Mouse (Mus musculus) ES-Bruce4 (cell line): ENCODE measurements around the gene Otud7a. TPM values are rescaled to one million over a fixed set of nuclear protein-coding genes. Genes with fewer than 3 reads are reported as not detected.

ENCODE experiments used
- H3K27ac ChIP-seq: 2 replicates; pipeline ENCODE4 v1.5.1; 2012; ENCODE audit warnings: low read length, inconsistent platforms; ENCODE audit not compliant: insufficient read depth
- H3K27me3 ChIP-seq: 2 replicates; pipeline ENCODE4 v1.6.1; 2012; ENCODE audit warnings: mild to moderate bottlenecking, low read length, inconsistent platforms; ENCODE audit not compliant: control insufficient read depth, poor library complexity, insufficient read depth, severe bottlenecking
- H3K36me3 ChIP-seq: 2 replicates; pipeline ENCODE4 v1.6.1; 2012; ENCODE audit warnings: inconsistent platforms, mild to moderate bottlenecking, low read length, moderate library complexity; ENCODE audit not compliant: control insufficient read depth, poor library complexity, insufficient read depth, severe bottlenecking
- H3K4me1 ChIP-seq: one replicate; pipeline ENCODE4 v1.8.1; 2011; ENCODE audit warnings: low read length; ENCODE audit not compliant: control insufficient read depth, insufficient read depth
- H3K4me3 ChIP-seq: 2 replicates; pipeline ENCODE4 v1.5.1; 2011; ENCODE audit warnings: low read depth, mild to moderate bottlenecking, low read length
- H3K9ac ChIP-seq: 2 replicates; pipeline ENCODE4 v1.6.1; 2012; ENCODE audit warnings: low read depth, mild to moderate bottlenecking, inconsistent platforms; ENCODE audit not compliant: poor library complexity, severe bottlenecking
- H3K9me3 ChIP-seq: replicated peaks from 2 replicates; pipeline ENCODE4 v1.6.1; 2012; ENCODE audit warnings: mild to moderate bottlenecking, low read length, inconsistent platforms; ENCODE audit not compliant: control insufficient read depth, poor library complexity, insufficient read depth, severe bottlenecking
- CTCF ChIP-seq: IDR thresholded peaks from one replicate; pipeline ENCODE4 v1.8.1; 2011; ENCODE audit warnings: low read depth, low read length
- EP300 ChIP-seq: IDR thresholded peaks from 2 replicates; pipeline ENCODE4 v1.6.1; 2011; ENCODE audit warnings: low read depth, low read length; ENCODE audit not compliant: insufficient read depth
- POLR2A ChIP-seq: IDR thresholded peaks from one replicate; pipeline ENCODE4 v1.8.1; 2011; ENCODE audit warnings: low read length; ENCODE audit not compliant: insufficient read depth
- polyA plus RNA-seq: library from polyadenylated mRNA; stranded (reverse); fragments of >200 nt; gene quantifications from 2 replicates; pipeline ENCODE4 v1.2.4, GENCODE M21; 2011; ENCODE audit warnings: low read depth; ENCODE audit not compliant: missing spikeins, insufficient read depth, insufficient read length

Otud7a gene
- 1.0 and 1.9 TPM in 2 replicates for polyA plus RNA-seq

GRCm38 (mm10) chr7:63444484-63445345, at the start of gene Otud7a:
TSS of gene Otud7a (plus strand) at chr7:63444751.
- Histone ChIP-seq H3K9me3 (no peaks in the 10 kb centered on the region), H3K36me3 (no peaks in the 10 kb centered on the region), H3K4me3 (peak within 1 kb of the TSS; percentile 80), H3K9ac (peak within 1 kb of the TSS; percentile 61), H3K27me3 (no peaks in the 10 kb centered on the region), H3K27ac (no peak within 1 kb of the TSS), H3K4me1 (no peaks in the 10 kb centered on the region)
- TF ChIP-seq CTCF: no peak
- TF ChIP-seq EP300: no peak
- TF ChIP-seq POLR2A: no peak

GRCm38 (mm10) chr7:63405988-63406387, 38.6 kb upstream of the Otud7a start:
- Histone ChIP-seq H3K4me3 (no peak overlapping the region), H3K27me3 (no peaks in the 10 kb centered on the region), H3K27ac (no peak overlapping the region), H3K9me3 (no peaks in the 10 kb centered on the region), H3K36me3 (no peaks in the 10 kb centered on the region), H3K4me1 (no peaks in the 10 kb centered on the region), H3K9ac (no peak overlapping the region)
- TF ChIP-seq EP300 (no peak), POLR2A (no peak), CTCF (no peak)

- Histone ChIP-seq H3K27ac (no peak overlapping the region), H3K9ac (peak overlapping the region; percentile 61)
These were observed 772 bp downstream of the Otud7a start for GRCm38 (mm10) chr7:63445346-63445700.

GRCm38 (mm10) chr7:63446951-63447350, 2.4 kb downstream of the Otud7a start:
- H3K36me3 ChIP-seq: no peaks in the 10 kb centered on the region
- no peaks in the 10 kb centered on the region for H3K9me3 ChIP-seq
- H3K27me3 ChIP-seq: no peaks in the 10 kb centered on the region
- H3K9ac ChIP-seq: no peak overlapping the region
- no peaks in the 10 kb centered on the region for H3K4me1 ChIP-seq
- no peak overlapping the region for H3K27ac ChIP-seq
- no peak for TF ChIP-seq EP300
- peak; percentile 50 for TF ChIP-seq CTCF
- no peak for TF ChIP-seq POLR2A
- H3K4me3 ChIP-seq: no peak overlapping the region

More at GRCm38 (mm10) chr7:63445346-63445700, 772 bp downstream of the Otud7a start:
- Histone ChIP-seq H3K4me3 (peak overlapping the region; percentile 80), H3K27me3 (no peaks in the 10 kb centered on the region), H3K36me3 (no peaks in the 10 kb centered on the region), H3K9me3 (no peaks in the 10 kb centered on the region), H3K4me1 (no peaks in the 10 kb centered on the region)
- TF ChIP-seq POLR2A (no peak), CTCF (no peak), EP300 (no peak)

GRCm38 (mm10) chr7:63455228-63455627, 10.7 kb downstream of the Otud7a start:
- H3K4me3 ChIP-seq: no peak overlapping the region
- no peaks in the 10 kb centered on the region for H3K36me3 ChIP-seq
- H3K9me3 ChIP-seq: no peaks in the 10 kb centered on the region
- no peak for TF ChIP-seq POLR2A
- no peak for TF ChIP-seq CTCF
- TF ChIP-seq EP300: no peak
- no peaks in the 10 kb centered on the region for H3K4me1 ChIP-seq
- no peaks in the 10 kb centered on the region for H3K27me3 ChIP-seq
- no peak overlapping the region for H3K27ac ChIP-seq
- H3K9ac ChIP-seq: no peak overlapping the region

GRCm38 (mm10) chr7:63462234-63462633, 17.7 kb downstream of the Otud7a start:
- TF ChIP-seq POLR2A (no peak), EP300 (no peak), CTCF (no peak)
- Histone ChIP-seq H3K9ac (no peak overlapping the region), H3K4me3 (no peak overlapping the region), H3K36me3 (no peaks in the 10 kb centered on the region), H3K27ac (no peak overlapping the region), H3K9me3 (no peaks in the 10 kb centered on the region), H3K4me1 (no peaks in the 10 kb centered on the region), H3K27me3 (no peaks in the 10 kb centered on the region; the same call in 1 of the 2 replicates)
